Mouse (Mus musculus): ENCODE measurements around the gene Tmem177.

Gene Tmem177

GRCm38 (mm10) chr1:119891865-119892264 is 21.1 kb downstream of the Tmem177 start:
- in situ Hi-C loops (cut with MboI; ENCODE audit: unreplicated experiment in 2 of 2): loop anchor here (5.0 to 25.0 kb wide), 6 partner anchors 70 to 437 kb away; no protein-coding TSS in a partner anchor

- in situ Hi-C loops (cut with MboI; ENCODE audit: unreplicated experiment in 2 of 2): loop anchor here (5.0 to 25.0 kb wide), 6 partner anchors 69 to 436 kb away; no protein-coding TSS in a partner anchor
Measured at GRCm38 (mm10) chr1:119891149-119891548, 21.9 kb downstream of the Tmem177 start.

- in situ Hi-C loops (cut with MboI; ENCODE audit: unreplicated experiment in 2 of 2): loop anchor here in 1 of 2 experiments (25.0 kb wide), 1 partner anchor 427 kb away; no protein-coding TSS in a partner anchor
Measured at GRCm38 (mm10) chr1:119889347-119889746, 23.7 kb downstream of the Tmem177 start.

- in situ Hi-C loops (cut with MboI; ENCODE audit: unreplicated experiment in 2 of 2): loop anchor here in 1 of 2 experiments (25.0 kb wide), 1 partner anchor 424 kb away; no protein-coding TSS in a partner anchor
Measured at GRCm38 (mm10) chr1:119886320-119886719, 26.7 kb downstream of the Tmem177 start.

- in situ Hi-C loops (cut with MboI; ENCODE audit: unreplicated experiment in 2 of 2): loop anchor here in 1 of 2 experiments (25.0 kb wide), 1 partner anchor 422 kb away; no protein-coding TSS in a partner anchor
Measured at GRCm38 (mm10) chr1:119884272-119884671, 28.7 kb downstream of the Tmem177 start.

- in situ Hi-C loops (cut with MboI; ENCODE audit: unreplicated experiment in 2 of 2): loop anchor here in 1 of 2 experiments (25.0 kb wide), 1 partner anchor 417 kb away; no protein-coding TSS in a partner anchor
Measured at GRCm38 (mm10) chr1:119878909-119879308, 34.1 kb downstream of the Tmem177 start.

- in situ Hi-C loops (cut with MboI; ENCODE audit: unreplicated experiment in 2 of 2): loop anchor here in 1 of 2 experiments (25.0 kb wide), 1 partner anchor 415 kb away; no protein-coding TSS in a partner anchor
Measured at GRCm38 (mm10) chr1:119877469-119877868, 35.5 kb downstream of the Tmem177 start.

GRCm38 (mm10) chr1:119868395-119869161 is 44.4 kb downstream of the Tmem177 start:
- in situ Hi-C loops (cut with MboI; ENCODE audit: unreplicated experiment in 2 of 2): no loop called here

- in situ Hi-C loops (cut with MboI; ENCODE audit: unreplicated experiment in 2 of 2): no loop called here
Measured at GRCm38 (mm10) chr1:119867300-119867699, 45.7 kb downstream of the Tmem177 start.

- in situ Hi-C loops (cut with MboI; ENCODE audit: unreplicated experiment in 2 of 2): no loop called here
Measured at GRCm38 (mm10) chr1:119865311-119865710, 47.7 kb downstream of the Tmem177 start.

- in situ Hi-C loops (cut with MboI; ENCODE audit: unreplicated experiment in 2 of 2): no loop called here
Measured at GRCm38 (mm10) chr1:119863507-119864296, 49.3 kb downstream of the Tmem177 start.

- in situ Hi-C loops (cut with MboI; ENCODE audit: unreplicated experiment in 2 of 2): no loop called here
Measured at GRCm38 (mm10) chr1:119859566-119859965, 53.4 kb downstream of the Tmem177 start.

Data from v-Abl transformed pro-B cells (cell line).